8 mouse cellular contexts compared by ENCODE assay signal in the genomic region with DNA sequence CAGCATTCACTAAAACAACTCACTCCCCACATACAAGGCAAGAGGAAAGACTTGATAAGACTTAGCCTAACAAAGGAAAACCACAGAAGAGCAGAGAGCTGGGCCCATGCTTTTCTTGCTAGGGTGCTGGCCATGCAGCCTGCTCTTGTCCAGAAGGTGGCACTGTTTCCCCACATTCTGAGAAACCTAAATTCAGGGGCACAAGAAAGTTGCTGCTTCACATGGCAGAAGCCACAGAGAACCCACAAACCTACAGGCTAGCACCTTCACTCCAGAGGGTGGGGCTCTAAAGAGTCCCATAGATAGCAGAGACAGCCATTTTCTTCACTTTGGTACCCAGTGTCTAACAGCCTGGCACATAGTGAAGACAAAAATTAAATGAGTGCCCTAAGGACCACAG. TPM values are rescaled to one million over a fixed set of nuclear protein-coding genes. Genes with fewer than 3 reads are reported as not detected.
A peak's percentile ranks its signal among the peaks of the same experiment; 100 is the strongest.
DNase-seq lines count a peak whose midpoint lies in the region; ATAC-seq and TF ChIP-seq lines count a peak whose summit lies in the region.

No protein-coding gene starts in this region.

- TF ChIP-seq POLR2A in cortical plate, adult 2 months (IDR thresholded peaks at IDR 0.05; ENCODE audit: extremely low read depth, insufficient read depth, low read length): no peak

- H3K4me1 ChIP-seq in cortical plate, adult 2 months (ENCODE audit: control insufficient read depth, insufficient read depth, low read length): no peaks in the 10 kb centered on the region
- H3K4me1 ChIP-seq in midbrain, embryonic 13.5 days (replicated peaks): no peaks in the 10 kb centered on the region

- peak; percentile 90 for TF ChIP-seq CTCF in gastrocnemius, adult 2 months (IDR thresholded peaks at IDR 0.05)
- peak; percentile 92 for TF ChIP-seq CTCF in cortical plate, adult 2 months (IDR thresholded peaks at IDR 0.05; ENCODE audit: extremely low read depth, insufficient read depth, low read length)
- peak; percentile 89 for TF ChIP-seq CTCF in left cerebral cortex, adult 2 months (IDR thresholded peaks at IDR 0.05)

- DNase-seq in gastrocnemius, adult 2 months: peak; percentile 44
- no peak for DNase-seq in gastrocnemius, adult 8-10 months (ENCODE audit: low spot score in 2 of 2)
- peak; percentile 75 for DNase-seq in T-cell, adult 2 months (ENCODE audit: low spot score)
- peak; percentile 49 to 61 for DNase-seq in heart, postnatal 36 days
- DNase-seq in left cerebral cortex, adult 2 months (ENCODE audit: extremely low spot score in 1 of 2, low spot score in 2 of 2): peak; percentile 52 to 60
- peak; percentile 55 for DNase-seq in spleen, adult 12 weeks (ENCODE audit: low spot score)

- peak; percentile 65 for ATAC-seq in midbrain, embryonic 13.5 days

- H3K36me3 ChIP-seq in midbrain, embryonic 13.5 days: 0 out of 2 replicates have a peak, but pooled peaks cover 4% of the 10 kb centered on the region

- H3K4me3 ChIP-seq in gastrocnemius, adult 2 months: no peak overlapping the region
- no peak overlapping the region for H3K4me3 ChIP-seq in cortical plate, adult 2 months (ENCODE audit: insufficient read depth, low read length)
- no peak overlapping the region for H3K4me3 ChIP-seq in left cerebral cortex, adult 2 months
- no peak overlapping the region for H3K4me3 ChIP-seq in midbrain, embryonic 13.5 days (replicated peaks)

- intact Hi-C loops in gastrocnemius, adult 2 months (cut with DNase I): loop anchor here (1.0 to 10.0 kb wide), 4 partner anchors 117 to 281 kb away; partner anchors contain the start of gene Crybg1
- intact Hi-C loops in heart, postnatal 36 days (cut with DNase I): loop anchor here (1.0 to 5.0 kb wide), 6 partner anchors 49 to 1093 kb away; no protein-coding TSS in a partner anchor
- intact Hi-C loops in left cerebral cortex, adult 2 months (cut with DNase I): loop anchor here (1.0 to 5.0 kb wide), 5 partner anchors 117 to 1093 kb away; no protein-coding TSS in a partner anchor

- H3K9me3 ChIP-seq in midbrain, embryonic 13.5 days: no peaks in the 10 kb centered on the region

- no peak overlapping the region for H3K27ac ChIP-seq in gastrocnemius, adult 2 months
- no peak overlapping the region for H3K27ac ChIP-seq in cortical plate, adult 2 months (ENCODE audit: insufficient read depth, low read length)
- no peak overlapping the region for H3K27ac ChIP-seq in left cerebral cortex, adult 2 months
- H3K27ac ChIP-seq in midbrain, embryonic 13.5 days: no peak overlapping the region

- H3K9ac ChIP-seq in midbrain, embryonic 13.5 days (replicated peaks): no peak overlapping the region

- no peak overlapping the region for H3K4me2 ChIP-seq in midbrain, embryonic 13.5 days (replicated peaks)

- H3K27me3 ChIP-seq in midbrain, embryonic 13.5 days: no peaks in the 10 kb centered on the region

RNA-seq across cellular contexts. Expression of gene Rtn4ip1, which starts 52.3 kb away (rescaled TPM):
- total RNA-seq in gastrocnemius, adult 2 months (2021): 10 to 100 TPM; 19.5 to 37.1 TPM
- total RNA-seq in gastrocnemius, adult 8-10 months (2022): 10 to 100 TPM; 22.4 to 28.6 (median 24.3) TPM
- 14.3 and 15.0 TPM in 2 replicates for polyA plus RNA-seq in cortical plate, adult 2 months (2012; rRNA removed)
- 10 to 100 TPM; 58.5 to 65.3 TPM for total RNA-seq in heart, postnatal 36 days (2021)
- total RNA-seq in left cerebral cortex, adult 2 months (2021): 10 to 100 TPM; 14.1 TPM
- polyA plus RNA-seq in midbrain, embryonic 13.5 days (2015; fragmentation: Nextera tagmentation; extraction: Ambion mirVana): 15.6 and 15.9 TPM in 2 replicates

RNA-seq across cellular contexts. Expression of gene Qrsl1, which starts 52.4 kb away (rescaled TPM):
- total RNA-seq in gastrocnemius, adult 2 months (2021): 10 to 100 TPM; 13.0 to 19.5 TPM
- total RNA-seq in gastrocnemius, adult 8-10 months (2022): 10 to 100 TPM; 13.0 to 15.1 (median 14.0) TPM
- 18.9 and 19.2 TPM in 2 replicates for polyA plus RNA-seq in cortical plate, adult 2 months (2012; rRNA removed)
- total RNA-seq in heart, postnatal 36 days (2021): 10 to 100 TPM; 24.8 to 27.1 TPM
- 10 to 100 TPM; 12.6 to 14.6 TPM for total RNA-seq in left cerebral cortex, adult 2 months (2021)
- 20.7 and 23.5 TPM in 2 replicates for polyA plus RNA-seq in midbrain, embryonic 13.5 days (2015; fragmentation: Nextera tagmentation; extraction: Ambion mirVana)

Comparison
In these comparisons a context has a peak if more than half of its experiments do, and no peak if none do; other contexts are left out.
1. DNase-seq: peak in gastrocnemius, adult 2 months (single experiment), T-cell, adult 2 months (single experiment), heart, postnatal 36 days (2 of 2), left cerebral cortex, adult 2 months (2 of 2) and spleen, adult 12 weeks (single experiment); none in gastrocnemius, adult 8-10 months (0 of 2).
2. Peak in every context shown above with its lines, with median percentiles within 50 percentile points of each other: CTCF ChIP-seq.